Mouse (Mus musculus): ENCODE data around the gene Ppil1. TPM values are rescaled to one million over a fixed set of nuclear protein-coding genes. Genes with fewer than 3 reads are reported as not detected.

Gene Ppil1
- total and polyA plus RNA-seq, 3 experiments: 26.3 to 91.6 (median 79.4) TPM

GRCm38 (mm10) chr17:29305058-29305806 is 41.2 kb upstream of the Ppil1 start:
- no peak for DNase-seq (ENCODE audit: low spot score)
- no peak for TF ChIP-seq GATA2 (IDR thresholded peaks at IDR 0.05; ENCODE audit: borderline replicate concordance, low read depth, low read length)
- TF ChIP-seq TAL1 (conservative IDR thresholded peaks at IDR 0.05; ENCODE audit: low read depth, low read length): no peak
- TF ChIP-seq GATA1 (IDR thresholded peaks at IDR 0.05; ENCODE audit: borderline replicate concordance, low read length): no peak
- no peak for TF ChIP-seq POLR2AphosphoS5 (IDR thresholded peaks at IDR 0.05; ENCODE audit: insufficient replicate concordance, low read depth, low read length)
- TF ChIP-seq CTCF (IDR thresholded peaks at IDR 0.05; ENCODE audit: low read depth, low read length): no peak

DNA sequence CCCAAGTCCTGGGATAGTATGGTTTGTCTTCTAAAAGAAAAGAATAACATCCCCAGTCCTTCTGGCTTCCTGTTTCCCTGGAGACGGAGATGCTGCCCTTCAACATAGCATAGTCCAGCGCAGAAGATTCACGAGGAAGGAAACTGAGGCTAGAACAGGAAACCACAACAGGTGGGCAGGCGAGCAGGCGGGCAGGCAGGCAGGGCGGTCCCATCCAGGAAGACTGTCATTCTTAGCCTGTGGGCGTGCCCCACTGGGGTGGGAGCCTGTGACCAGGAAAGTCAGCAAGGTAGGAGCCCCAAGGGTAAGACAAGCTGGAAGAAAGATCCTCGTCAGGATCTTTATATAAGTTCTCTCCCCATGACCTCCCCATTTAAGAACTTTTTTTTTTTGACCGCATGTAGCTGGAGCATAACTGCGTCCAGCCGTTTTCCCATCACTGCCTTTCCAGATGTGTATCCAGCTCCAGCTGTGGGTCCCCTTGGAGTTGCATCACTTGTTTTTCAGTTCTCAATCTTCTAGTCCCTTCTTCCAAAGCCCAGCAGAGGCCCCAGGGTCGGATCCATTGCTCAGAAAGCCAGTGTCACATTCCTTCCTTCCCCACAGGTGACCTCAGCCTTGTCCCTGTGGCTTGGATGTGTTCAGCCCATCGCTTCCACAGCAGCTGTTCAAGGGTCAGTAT is 40.5 kb upstream of the Ppil1 start:
- no peak overlapping the region for H3K4me3 ChIP-seq (ENCODE audit: low read depth, low read length)
- TF ChIP-seq POLR2AphosphoS5 (IDR thresholded peaks at IDR 0.05; ENCODE audit: insufficient replicate concordance, low read depth, low read length): no peak
- no peak for TF ChIP-seq GATA2 (IDR thresholded peaks at IDR 0.05; ENCODE audit: borderline replicate concordance, low read depth, low read length)
- no peak for TF ChIP-seq CTCF (IDR thresholded peaks at IDR 0.05; ENCODE audit: low read depth, low read length)
- TF ChIP-seq GATA1 (IDR thresholded peaks at IDR 0.05; ENCODE audit: borderline replicate concordance, low read length): no peak
- no peak for TF ChIP-seq TAL1 (conservative IDR thresholded peaks at IDR 0.05; ENCODE audit: low read depth, low read length)

More at GRCm38 (mm10) chr17:29305058-29305806, 41.2 kb upstream of the Ppil1 start:
- Histone ChIP-seq H3K36me3 (replicated peaks) (peaks cover 32% of the 10 kb centered on the region), H3K4me1 (ENCODE audit: insufficient read depth, low read depth, low read length) (peaks cover 10% of the 10 kb centered on the region), H3K9me3 (replicated peaks) (no peaks in the 10 kb centered on the region), H3K4me3 (ENCODE audit: low read depth, low read length) (no peak overlapping the region), H3K27me3 (ENCODE audit: insufficient read depth, low read length) (peaks cover 10% of the 10 kb centered on the region; the same call in 1 of the 2 replicates)
- no peak for ATAC-seq (ENCODE audit: extremely low read depth, insufficient number of reproducible peaks, low FRiP score, poor library complexity, severe bottlenecking)

GRCm38 (mm10) chr17:29303856-29304255 is 39.9 kb upstream of the Ppil1 start:
- Histone ChIP-seq H3K4me1 (ENCODE audit: insufficient read depth, low read depth, low read length) (peaks cover 8% of the 10 kb centered on the region), H3K4me3 (ENCODE audit: low read depth, low read length) (no peak overlapping the region), H3K9me3 (replicated peaks) (no peaks in the 10 kb centered on the region), H3K27me3 (ENCODE audit: insufficient read depth, low read length) (peaks cover 7% of the 10 kb centered on the region; the same call in 1 of the 2 replicates), H3K36me3 (replicated peaks) (peaks cover 46% of the 10 kb centered on the region)
- ATAC-seq (ENCODE audit: extremely low read depth, insufficient number of reproducible peaks, low FRiP score, poor library complexity, severe bottlenecking) (no peak), DNase-seq (ENCODE audit: low spot score) (no peak)
- TF ChIP-seq CTCF (IDR thresholded peaks at IDR 0.05; ENCODE audit: low read depth, low read length): no peak
- TF ChIP-seq TAL1 (conservative IDR thresholded peaks at IDR 0.05; ENCODE audit: low read depth, low read length): no peak
- no peak for TF ChIP-seq GATA2 (IDR thresholded peaks at IDR 0.05; ENCODE audit: borderline replicate concordance, low read depth, low read length)
- no peak for TF ChIP-seq POLR2AphosphoS5 (IDR thresholded peaks at IDR 0.05; ENCODE audit: insufficient replicate concordance, low read depth, low read length)

More for the DNA sequence above, 40.5 kb upstream of the Ppil1 start:
- ATAC-seq (ENCODE audit: extremely low read depth, insufficient number of reproducible peaks, low FRiP score, poor library complexity, severe bottlenecking): no peak
- Histone ChIP-seq H3K9me3 (replicated peaks) (no peaks in the 10 kb centered on the region), H3K36me3 (replicated peaks) (peaks cover 40% of the 10 kb centered on the region), H3K4me1 (ENCODE audit: insufficient read depth, low read depth, low read length) (peaks cover 8% of the 10 kb centered on the region), H3K27me3 (ENCODE audit: insufficient read depth, low read length) (peaks cover 7% of the 10 kb centered on the region; the same call in 1 of the 2 replicates)
- DNase-seq (ENCODE audit: low spot score): no peak

DNA sequence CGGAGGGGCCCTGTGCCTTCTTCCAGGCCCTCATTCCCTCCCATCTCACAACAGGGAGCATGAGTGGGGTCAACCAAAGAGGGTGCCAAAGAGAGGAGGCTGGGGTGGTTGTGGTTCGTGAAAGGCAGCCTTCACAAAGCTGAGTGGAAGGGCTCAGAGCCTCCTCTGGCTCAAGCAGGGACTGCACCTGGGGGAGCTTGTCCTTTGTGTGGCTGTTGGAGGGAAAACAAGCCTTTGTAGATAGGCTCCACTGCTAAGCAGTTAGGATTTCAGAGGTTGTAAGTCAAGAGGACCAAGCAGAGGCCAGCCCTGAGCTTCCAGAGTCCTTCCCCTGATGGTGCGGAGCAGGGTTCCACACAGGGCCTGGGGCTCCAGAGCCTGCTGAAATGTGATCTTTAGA is 39.1 kb upstream of the Ppil1 start:
- Histone ChIP-seq H3K4me1 (ENCODE audit: insufficient read depth, low read depth, low read length) (peaks cover 8% of the 10 kb centered on the region), H3K9me3 (replicated peaks) (no peaks in the 10 kb centered on the region), H3K36me3 (replicated peaks) (peaks cover 53% of the 10 kb centered on the region), H3K27me3 (ENCODE audit: insufficient read depth, low read length) (peaks cover 7% of the 10 kb centered on the region; the same call in 1 of the 2 replicates), H3K4me3 (ENCODE audit: low read depth, low read length) (no peak overlapping the region)
- TF ChIP-seq GATA2 (IDR thresholded peaks at IDR 0.05; ENCODE audit: borderline replicate concordance, low read depth, low read length): no peak
- TF ChIP-seq GATA1 (IDR thresholded peaks at IDR 0.05; ENCODE audit: borderline replicate concordance, low read length): no peak
- DNase-seq (ENCODE audit: low spot score): no peak
- ATAC-seq (ENCODE audit: extremely low read depth, insufficient number of reproducible peaks, low FRiP score, poor library complexity, severe bottlenecking): no peak

GRCm38 (mm10) chr17:29302149-29302548 is 38.2 kb upstream of the Ppil1 start:
- peaks cover 62% of the 10 kb centered on the region for H3K36me3 ChIP-seq (replicated peaks)
- no peak for ATAC-seq (ENCODE audit: extremely low read depth, insufficient number of reproducible peaks, low FRiP score, poor library complexity, severe bottlenecking)

DNA sequence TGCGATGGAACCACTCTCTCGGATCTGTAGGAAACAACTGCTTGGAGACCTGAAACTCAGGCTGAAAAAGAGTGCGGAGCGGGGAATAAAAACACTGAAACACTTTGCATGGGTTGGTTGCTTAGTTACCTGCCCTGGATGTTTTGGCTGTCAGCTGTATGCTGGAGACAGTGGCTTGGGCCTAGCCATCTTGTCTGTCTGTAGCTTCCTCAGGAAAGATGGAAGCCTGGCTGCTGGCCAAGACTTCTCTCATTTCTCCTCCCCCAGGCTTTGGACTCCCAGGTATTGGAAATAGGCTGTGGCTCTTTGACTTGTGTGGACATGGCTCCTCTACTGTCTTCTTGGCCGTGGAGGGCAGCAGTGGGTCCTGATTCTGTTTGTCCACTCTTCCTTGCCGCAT is 37.4 kb upstream of the Ppil1 start:
- Histone ChIP-seq H3K27me3 (ENCODE audit: insufficient read depth, low read length) (peaks cover 7% of the 10 kb centered on the region; the same call in 1 of the 2 replicates), H3K4me3 (ENCODE audit: low read depth, low read length) (no peak overlapping the region), H3K4me1 (ENCODE audit: insufficient read depth, low read depth, low read length) (peaks cover 8% of the 10 kb centered on the region), H3K9me3 (replicated peaks) (no peaks in the 10 kb centered on the region), H3K36me3 (replicated peaks) (peaks cover 69% of the 10 kb centered on the region)
- DNase-seq (ENCODE audit: low spot score): no peak
- TF ChIP-seq CTCF (IDR thresholded peaks at IDR 0.05; ENCODE audit: low read depth, low read length) (no peak), GATA2 (IDR thresholded peaks at IDR 0.05; ENCODE audit: borderline replicate concordance, low read depth, low read length) (no peak), POLR2AphosphoS5 (IDR thresholded peaks at IDR 0.05; ENCODE audit: insufficient replicate concordance, low read depth, low read length) (no peak), TAL1 (conservative IDR thresholded peaks at IDR 0.05; ENCODE audit: low read depth, low read length) (no peak), GATA1 (IDR thresholded peaks at IDR 0.05; ENCODE audit: borderline replicate concordance, low read length) (no peak)
- ATAC-seq (ENCODE audit: extremely low read depth, insufficient number of reproducible peaks, low FRiP score, poor library complexity, severe bottlenecking): no peak

More at GRCm38 (mm10) chr17:29302149-29302548, 38.2 kb upstream of the Ppil1 start:
- Histone ChIP-seq H3K27me3 (ENCODE audit: insufficient read depth, low read length) (peaks cover 7% of the 10 kb centered on the region; the same call in 1 of the 2 replicates), H3K9me3 (replicated peaks) (no peaks in the 10 kb centered on the region), H3K4me3 (ENCODE audit: low read depth, low read length) (no peak overlapping the region), H3K4me1 (ENCODE audit: insufficient read depth, low read depth, low read length) (peaks cover 8% of the 10 kb centered on the region)
- TF ChIP-seq TAL1 (conservative IDR thresholded peaks at IDR 0.05; ENCODE audit: low read depth, low read length) (no peak), CTCF (IDR thresholded peaks at IDR 0.05; ENCODE audit: low read depth, low read length) (no peak), GATA2 (IDR thresholded peaks at IDR 0.05; ENCODE audit: borderline replicate concordance, low read depth, low read length) (no peak), POLR2AphosphoS5 (IDR thresholded peaks at IDR 0.05; ENCODE audit: insufficient replicate concordance, low read depth, low read length) (no peak), GATA1 (IDR thresholded peaks at IDR 0.05; ENCODE audit: borderline replicate concordance, low read length) (no peak)
- no peak for DNase-seq (ENCODE audit: low spot score)

All from G1E (cell line).